Mouse (Mus musculus) fibroblast of lung, adult 2 months (primary cell): ENCODE data around the gene Srd5a2.
"Not testable (repeated sequence)": the region's sequence is repeated elsewhere in the genome, so short reads cannot be mapped to it uniquely, and the experiment has no call there.

Experiments
- DNase-seq: peaks from one replicate; pipeline ENCODE4 v3.0.0-alpha.2; 2011; ENCODE audit warnings: low read depth

Srd5a2 gene

DNA sequence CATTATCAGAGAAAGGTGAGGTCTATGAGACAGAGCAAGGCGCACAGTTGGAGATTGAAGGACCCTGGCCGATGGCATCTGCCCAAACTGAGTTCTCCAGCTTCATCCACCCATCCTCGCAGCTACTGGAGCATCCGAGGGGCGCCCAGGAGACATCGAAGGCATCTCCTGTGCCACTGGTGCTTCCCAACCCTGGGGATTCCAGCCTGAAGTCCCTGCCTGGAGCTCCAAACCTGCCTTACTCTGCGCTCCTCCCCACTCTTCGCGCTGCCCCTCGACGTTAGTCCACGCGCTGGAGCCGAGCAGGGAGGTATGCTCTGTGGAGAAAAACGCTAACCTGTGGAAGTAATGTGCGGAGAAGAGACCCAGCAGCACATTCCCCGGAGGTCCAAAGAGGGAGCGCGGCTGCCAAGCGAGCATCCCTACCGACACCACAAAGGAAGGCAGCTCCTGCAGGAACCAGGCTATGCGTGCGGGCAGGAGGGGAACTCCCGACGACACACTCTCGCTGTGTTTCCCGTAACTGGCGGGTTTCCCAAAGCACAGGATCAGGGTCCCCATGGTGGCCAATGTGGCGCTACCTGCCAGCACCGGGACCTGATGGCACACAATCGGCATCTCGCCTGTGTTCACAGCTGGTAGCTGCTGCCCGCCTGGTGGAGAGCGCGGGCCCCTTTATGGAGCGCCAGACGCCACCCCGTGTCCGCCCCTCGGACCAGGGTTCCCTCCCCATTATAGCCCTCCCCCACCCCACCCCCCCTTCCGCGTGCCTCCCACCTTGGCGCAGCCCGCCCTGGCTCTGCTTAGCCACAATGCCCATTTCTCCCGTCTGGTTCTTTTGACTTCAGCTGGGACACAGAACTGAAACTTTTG is at the start of gene Srd5a2:
Gene Srd5a2 (minus strand): TSS at position 707 of the 873 bp plus-strand sequence.
- no peak for DNase-seq

DNA sequence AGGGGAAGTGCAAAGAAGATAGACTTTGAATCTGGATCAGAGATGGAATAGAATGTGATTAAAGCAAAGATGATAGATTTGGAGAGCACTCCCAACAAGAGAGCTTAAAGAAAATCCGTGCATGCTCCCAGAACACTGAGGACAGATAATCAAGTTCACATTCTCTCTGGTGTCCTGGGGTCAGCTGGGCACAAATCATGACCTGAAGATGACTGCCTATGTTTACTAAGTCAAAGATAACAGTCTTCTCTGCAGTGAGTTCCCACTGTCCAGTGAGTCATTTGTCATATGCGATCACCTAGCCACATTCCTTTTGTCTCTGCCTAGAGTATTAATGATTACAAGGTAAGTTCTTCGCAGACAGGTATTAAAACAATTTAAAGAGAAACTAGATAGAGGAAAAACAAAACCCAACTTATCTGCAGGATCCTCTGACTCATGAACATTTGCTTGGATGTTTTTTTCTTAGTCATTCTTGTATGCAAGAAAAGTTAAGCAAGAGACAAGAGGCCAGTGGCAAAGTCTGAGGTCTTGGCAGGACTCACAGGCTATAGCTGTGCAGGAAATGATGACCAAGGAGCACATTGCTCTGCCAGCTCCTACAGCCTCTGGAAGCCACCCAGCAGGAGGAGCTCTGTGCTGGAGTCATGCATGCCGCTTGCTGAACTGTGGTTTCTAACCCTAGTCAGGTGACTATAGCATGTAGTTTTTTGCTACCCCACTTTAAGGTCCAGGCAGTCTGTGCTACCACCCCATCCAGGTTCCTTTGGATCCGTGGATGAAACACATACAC is 41.4 kb upstream of the Srd5a2 start:
- DNase-seq: peak; percentile 96

DNA sequence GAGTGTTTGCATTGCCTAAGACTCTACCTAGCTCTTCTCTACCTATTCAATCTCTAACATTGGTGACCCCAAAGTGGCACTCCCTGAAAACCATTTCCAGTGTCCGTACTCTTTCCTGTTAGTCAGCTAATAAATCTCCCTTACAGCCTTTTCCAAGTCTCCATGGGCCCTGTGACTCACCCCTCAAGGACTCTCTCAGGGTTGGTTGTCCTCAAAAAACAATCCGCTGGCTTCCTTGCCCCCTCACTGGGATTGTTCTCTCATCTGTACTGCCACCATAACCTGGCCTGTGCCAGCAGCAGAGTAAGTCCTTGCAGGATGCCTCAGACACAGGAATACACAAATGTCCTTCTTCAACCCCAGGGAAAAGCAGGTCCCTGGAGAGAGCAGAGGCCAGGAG is 40.3 kb upstream of the Srd5a2 start:
- no peak for DNase-seq

DNA sequence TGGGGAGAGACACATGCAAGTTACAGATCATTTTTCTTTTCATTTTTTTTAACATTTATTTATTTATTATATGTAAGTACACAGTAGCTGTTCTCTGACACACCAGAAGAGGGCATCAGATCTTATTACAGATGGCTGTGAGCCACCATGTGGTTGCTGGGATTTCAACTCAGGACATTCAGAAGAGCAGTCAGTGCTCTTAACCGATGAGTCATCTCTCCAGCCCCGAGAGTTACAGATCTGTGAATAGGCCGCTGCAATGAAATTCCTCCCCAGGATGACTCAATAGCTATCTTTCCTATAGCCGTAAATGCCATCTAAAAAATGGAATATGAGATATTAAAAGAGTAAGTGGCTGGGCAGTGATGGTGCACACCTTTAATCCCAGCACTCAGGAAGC is 35.7 kb upstream of the Srd5a2 start:
- DNase-seq: no peak

DNA sequence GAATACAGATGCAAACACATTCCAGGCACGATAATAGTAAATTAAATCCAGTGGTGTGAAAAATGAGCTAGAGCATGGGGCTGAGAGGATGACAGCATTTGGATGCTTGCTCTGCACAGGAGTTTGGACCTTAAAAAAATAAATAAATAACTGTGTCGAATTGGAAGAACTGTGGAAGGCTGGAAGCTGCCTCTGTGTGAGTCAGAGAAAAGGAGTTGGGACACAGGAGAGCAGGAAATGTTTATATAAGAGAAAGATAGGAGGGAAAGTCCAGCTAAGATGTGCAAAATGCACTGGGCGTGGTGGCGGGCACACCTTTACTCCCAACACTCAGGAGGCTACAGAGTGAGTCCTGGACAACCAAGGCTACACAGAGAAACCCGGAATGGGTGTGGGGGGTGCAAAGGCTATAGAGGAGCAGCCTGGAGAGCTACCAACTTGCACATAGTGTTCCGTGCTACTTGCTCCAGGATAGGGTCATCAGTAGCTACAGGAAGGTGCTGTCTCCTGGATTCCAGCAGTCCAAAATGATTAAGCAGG is 32.4 kb upstream of the Srd5a2 start:
- DNase-seq: no peak

GRCm38 (mm10) chr17:74078776-74079495 is 31.2 kb upstream of the Srd5a2 start:
- no peak for DNase-seq

- not testable (repeated sequence) for DNase-seq
Measured at GRCm38 (mm10) chr17:74073067-74073466, 25.4 kb upstream of the Srd5a2 start.

DNA sequence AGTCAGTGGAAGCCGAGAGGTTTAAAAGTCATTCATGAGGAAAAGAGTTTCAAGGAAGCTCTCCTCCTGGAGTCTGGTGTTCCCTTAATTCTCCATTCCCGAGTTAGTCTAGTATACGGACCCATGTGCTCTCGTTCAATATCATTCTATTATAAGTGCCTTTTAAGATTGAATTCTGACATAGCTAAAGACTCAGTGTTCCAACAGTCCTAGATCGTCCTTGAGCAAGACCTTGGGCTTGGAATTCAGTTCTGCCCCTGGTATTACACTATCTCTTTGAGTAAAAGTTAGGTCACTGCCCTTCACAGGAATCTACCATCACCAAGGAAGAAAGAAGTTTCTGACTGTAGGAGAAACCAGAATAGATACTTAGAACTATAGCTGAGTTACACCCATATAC is 15.0 kb upstream of the Srd5a2 start:
- DNase-seq: not testable (repeated sequence)

- DNase-seq: no peak
Measured at GRCm38 (mm10) chr17:74048229-74048816, 607 bp upstream of the Srd5a2 start.

- DNase-seq: peak; percentile 59
Measured at GRCm38 (mm10) chr17:74043754-74044153, 4.0 kb downstream of the Srd5a2 start.

GRCm38 (mm10) chr17:74020526-74021203 is 27.1 kb downstream of the Srd5a2 start:
- DNase-seq: peak; percentile 55

DNA sequence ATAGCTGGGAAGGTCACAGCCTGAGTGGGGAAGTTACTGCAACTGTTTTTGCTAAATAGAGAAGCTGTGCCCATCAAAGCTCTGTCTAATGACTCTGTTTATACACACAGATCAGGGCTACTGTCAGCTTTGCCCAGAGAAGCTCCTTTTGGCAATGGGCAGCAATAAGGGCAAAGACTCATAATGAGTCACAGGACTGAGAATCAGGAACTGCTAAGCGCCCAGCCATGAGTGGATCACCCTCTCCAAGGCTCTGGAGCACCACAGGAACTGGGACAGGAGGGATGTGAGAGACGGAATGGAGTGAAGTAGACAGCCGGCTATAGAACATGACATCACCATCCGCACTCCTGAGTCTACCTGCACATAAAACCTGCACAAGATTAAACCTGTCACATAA is 29.4 kb downstream of the Srd5a2 start:
- DNase-seq: no peak

GRCm38 (mm10) chr17:74017649-74018048 is 30.1 kb downstream of the Srd5a2 start:
- DNase-seq: peak; percentile 11

DNA sequence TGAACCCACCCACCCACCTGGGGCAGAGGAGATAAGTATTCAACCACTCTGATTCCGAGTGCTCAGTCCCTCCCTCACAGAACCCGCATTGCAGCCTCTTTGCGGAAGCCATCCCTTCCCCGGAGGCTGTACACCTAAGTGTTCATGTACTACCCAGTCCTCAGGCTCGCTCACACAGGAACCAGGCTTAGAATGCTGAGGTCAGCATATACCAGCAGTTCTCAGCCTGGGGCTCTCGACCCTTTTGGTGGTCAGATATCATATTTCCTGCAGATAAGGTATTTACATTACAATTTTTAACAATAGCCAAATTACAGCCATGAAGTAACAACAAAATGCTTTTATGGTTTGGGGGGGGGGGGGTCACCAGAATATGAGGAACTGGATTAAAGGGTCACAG is 32.6 kb downstream of the Srd5a2 start:
- no peak for DNase-seq

DNA sequence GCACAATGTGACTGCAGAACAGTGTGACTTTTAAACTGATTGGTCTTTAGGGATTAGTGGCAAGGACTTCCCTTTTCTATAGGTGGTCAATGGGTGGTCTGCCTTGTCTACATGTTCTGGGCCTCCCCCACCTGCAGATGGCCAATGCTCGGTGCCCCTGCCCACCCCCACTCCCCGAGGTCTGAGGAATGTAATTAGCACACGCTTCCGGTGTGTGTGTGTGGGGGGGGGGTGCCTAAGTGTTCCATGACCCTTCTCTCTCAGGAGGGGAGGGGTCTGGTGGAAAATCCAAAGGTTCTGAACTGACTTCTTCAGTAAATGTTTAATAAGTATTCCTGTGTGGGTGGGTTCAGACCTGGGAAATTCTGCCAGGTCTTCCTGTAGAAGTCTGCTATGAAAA is 39.0 kb downstream of the Srd5a2 start:
- no peak for DNase-seq

- DNase-seq: no peak
Measured at GRCm38 (mm10) chr17:74007001-74007400, 40.7 kb downstream of the Srd5a2 start.

GRCm38 (mm10) chr17:74002396-74002795 is 45.3 kb downstream of the Srd5a2 start:
- DNase-seq: no peak

GRCm38 (mm10) chr17:73995907-73996645 is 51.6 kb downstream of the Srd5a2 start:
- DNase-seq: no peak

GRCm38 (mm10) chr17:73991264-73991663 is 56.5 kb downstream of the Srd5a2 start:
- no peak for DNase-seq

GRCm38 (mm10) chr17:73986571-73986970 is 61.1 kb downstream of the Srd5a2 start:
- DNase-seq: no peak
